Mouse (Mus musculus): ENCODE results near the gene Nploc4. TPM values are rescaled to one million over a fixed set of nuclear protein-coding genes. Genes with fewer than 3 reads are reported as not detected.
"Not testable (repeated sequence)": the region's sequence is repeated elsewhere in the genome, so short reads cannot be mapped to it uniquely, and the experiment has no call there.

Nploc4 gene
- polyA plus RNA-seq, 1 experiment from 2014 or later, result 26.6 TPM

DNA sequence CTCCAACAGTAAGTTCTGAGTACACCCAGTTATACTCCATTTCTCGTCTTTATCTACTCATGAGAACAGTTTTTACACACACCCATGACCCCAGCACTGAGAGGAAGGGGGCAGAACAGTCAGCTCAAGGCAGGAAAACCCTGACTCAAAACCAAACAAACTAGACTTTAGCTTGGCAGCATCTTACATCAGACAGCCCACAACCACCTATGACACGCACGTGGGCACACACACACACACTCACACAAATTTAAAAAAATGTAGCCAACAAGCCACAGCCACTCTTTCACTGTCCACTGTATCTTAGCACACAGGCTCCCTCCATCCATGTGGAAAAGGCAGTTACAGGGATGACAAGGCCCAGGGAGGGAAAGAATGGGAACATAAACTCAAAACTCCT is 10.8 kb downstream of the Nploc4 start:
- Histone ChIP-seq H3K27ac (no peak overlapping the region), H3K27me3 (replicated peaks) (no peaks in the 10 kb centered on the region), H3K4me1 (replicated peaks) (peaks cover 4% of the 10 kb centered on the region; the same call in 1 of the 2 replicates), H3K4me2 (replicated peaks) (no peak overlapping the region), H3K4me3 (replicated peaks) (no peak overlapping the region), H3K9ac (no peak overlapping the region), H3K36me3 (peaks cover 39% of the 10 kb centered on the region), H3K9me3 (no peaks in the 10 kb centered on the region)
- no peak for ATAC-seq
- 91% methylated on average over 3 of the region's 3 CpGs for WGBS

DNA sequence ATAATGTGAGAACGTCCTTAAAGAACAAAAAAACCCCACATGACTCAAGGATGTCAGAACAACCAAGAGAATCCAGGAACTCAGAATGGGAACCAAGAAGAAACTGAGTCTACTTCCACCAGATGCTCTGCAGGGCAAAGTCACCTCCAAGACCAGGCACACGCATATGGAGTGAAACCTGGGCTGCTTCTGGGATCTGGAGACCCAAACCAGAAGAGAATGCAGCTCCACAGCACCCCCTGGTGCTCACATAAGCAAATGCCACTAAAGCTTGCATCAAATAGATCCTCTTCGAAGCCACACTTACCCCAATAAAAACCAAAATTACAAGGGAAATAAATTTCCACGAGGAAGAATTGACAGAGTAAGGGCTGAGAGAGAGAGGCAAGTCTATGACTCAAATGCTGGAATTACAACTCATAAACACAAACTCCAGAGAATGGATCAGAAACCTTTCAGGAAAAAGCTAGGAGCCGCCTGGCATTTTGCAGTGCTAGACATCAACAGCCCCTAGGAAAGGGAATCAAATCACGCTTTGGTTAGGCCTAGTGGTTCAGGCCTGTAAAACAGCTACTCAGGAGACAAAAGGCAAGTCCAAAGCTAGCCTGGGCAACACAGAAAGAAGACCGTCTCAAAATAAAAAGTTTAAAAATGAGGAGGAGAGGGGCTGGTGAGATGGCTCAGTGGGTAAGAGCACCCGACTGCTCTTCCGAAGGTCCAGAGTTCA is 13.8 kb downstream of the Nploc4 start:
- no peak overlapping the region for H3K4me3 ChIP-seq (replicated peaks)
- H3K27ac ChIP-seq, result no peak overlapping the region
- no peaks in the 10 kb centered on the region for H3K9me3 ChIP-seq
- no peaks in the 10 kb centered on the region for H3K27me3 ChIP-seq (replicated peaks)
- peaks cover 4% of the 10 kb centered on the region; the same call in 1 of the 2 replicates for H3K4me1 ChIP-seq (replicated peaks)
- 0 out of 2 replicates have a peak, but pooled peaks have one; percentile 53 for ATAC-seq
- WGBS, result 61% methylated on average over 9 of the region's 9 CpGs
- H3K36me3 ChIP-seq, result peaks cover 47% of the 10 kb centered on the region
- no peak overlapping the region for H3K9ac ChIP-seq
- no peak overlapping the region for H3K4me2 ChIP-seq (replicated peaks)

DNA sequence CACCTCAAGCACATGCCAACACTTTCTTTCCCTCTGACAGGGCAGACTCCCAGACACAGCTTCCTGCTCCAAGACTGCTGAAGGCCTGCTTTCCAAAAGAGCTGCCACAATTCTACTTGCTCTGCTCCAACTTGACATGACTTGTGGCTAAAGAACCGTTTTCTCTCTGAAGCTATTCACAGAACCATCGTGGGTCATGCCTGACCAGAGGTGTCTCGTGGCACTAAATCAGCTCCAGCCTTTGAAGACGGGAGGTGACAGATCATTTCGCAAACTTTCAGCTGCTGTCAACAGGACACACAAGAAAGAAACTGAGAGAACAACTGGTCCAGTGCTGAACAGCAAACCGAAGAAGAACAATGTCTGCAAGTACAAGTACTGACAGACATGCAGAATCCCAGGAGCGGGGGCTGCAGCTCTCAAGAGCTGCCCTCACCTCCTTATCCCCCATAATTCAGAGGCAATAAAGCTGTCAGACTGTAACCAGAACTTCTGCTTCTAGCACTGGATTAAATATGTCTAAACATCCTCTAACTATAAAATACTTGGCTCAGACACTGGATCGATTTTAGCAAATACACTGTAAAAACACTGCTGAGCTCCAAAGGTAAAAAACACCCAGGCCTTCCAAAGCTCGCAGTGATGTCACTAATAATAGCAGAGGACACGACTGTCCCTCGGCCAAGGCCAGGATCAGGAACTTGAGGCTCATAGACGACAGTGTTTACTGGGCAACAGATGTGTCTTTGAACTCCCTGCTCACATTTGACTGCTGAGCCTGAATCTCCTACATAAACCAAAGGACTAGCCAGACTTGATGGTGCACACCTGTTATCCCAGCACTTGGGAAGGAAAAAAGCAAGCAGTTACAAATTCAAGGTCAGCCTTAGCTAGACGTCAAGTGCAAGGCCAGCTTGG is 14.6 kb downstream of the Nploc4 start:
- ATAC-seq, result peak; percentile 55
- no peak overlapping the region for H3K4me2 ChIP-seq (replicated peaks)
- WGBS, result 42% methylated on average over 13 of the region's 13 CpGs

DNA sequence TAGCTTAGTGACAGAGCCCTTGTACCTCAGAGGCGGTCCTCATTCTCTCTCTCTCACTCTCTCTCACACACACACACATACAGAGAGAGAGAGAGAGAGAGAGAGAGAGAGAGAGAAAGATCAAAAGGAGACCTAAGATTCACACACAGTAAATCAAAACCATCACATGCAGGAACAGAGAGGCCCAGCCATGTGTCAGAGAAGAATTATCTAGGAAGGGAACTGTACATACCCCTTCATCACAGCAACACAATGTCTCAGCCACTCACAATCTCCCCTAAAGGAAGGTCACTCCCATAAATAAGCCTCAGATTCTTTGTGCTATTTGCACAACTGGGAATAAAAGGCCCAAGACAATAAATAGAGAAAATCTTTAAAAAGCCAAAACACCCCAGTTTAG is 18.9 kb downstream of the Nploc4 start:
- H3K9ac ChIP-seq, result no peak overlapping the region
- H3K36me3 ChIP-seq, result peaks cover 52% of the 10 kb centered on the region
- H3K4me2 ChIP-seq (replicated peaks), result no peak overlapping the region
- no peaks in the 10 kb centered on the region for H3K27me3 ChIP-seq (replicated peaks)
- ATAC-seq, result no peak
- no peaks in the 10 kb centered on the region for H3K9me3 ChIP-seq
- no peak overlapping the region for H3K27ac ChIP-seq
- peaks cover 4% of the 10 kb centered on the region; the same call in 1 of the 2 replicates for H3K4me1 ChIP-seq (replicated peaks)
- no peak overlapping the region for H3K4me3 ChIP-seq (replicated peaks)
- WGBS, result 100% methylated on average over 1 of the region's 1 CpGs

More for the DNA sequence above, 14.6 kb downstream of the Nploc4 start:
- H3K4me1 ChIP-seq (replicated peaks), result peaks cover 4% of the 10 kb centered on the region; the same call in 1 of the 2 replicates
- H3K27me3 ChIP-seq (replicated peaks), result no peaks in the 10 kb centered on the region
- no peak overlapping the region for H3K4me3 ChIP-seq (replicated peaks)
- no peaks in the 10 kb centered on the region for H3K9me3 ChIP-seq
- H3K36me3 ChIP-seq, result peaks cover 47% of the 10 kb centered on the region
- no peak overlapping the region for H3K27ac ChIP-seq
- no peak overlapping the region for H3K9ac ChIP-seq

DNA sequence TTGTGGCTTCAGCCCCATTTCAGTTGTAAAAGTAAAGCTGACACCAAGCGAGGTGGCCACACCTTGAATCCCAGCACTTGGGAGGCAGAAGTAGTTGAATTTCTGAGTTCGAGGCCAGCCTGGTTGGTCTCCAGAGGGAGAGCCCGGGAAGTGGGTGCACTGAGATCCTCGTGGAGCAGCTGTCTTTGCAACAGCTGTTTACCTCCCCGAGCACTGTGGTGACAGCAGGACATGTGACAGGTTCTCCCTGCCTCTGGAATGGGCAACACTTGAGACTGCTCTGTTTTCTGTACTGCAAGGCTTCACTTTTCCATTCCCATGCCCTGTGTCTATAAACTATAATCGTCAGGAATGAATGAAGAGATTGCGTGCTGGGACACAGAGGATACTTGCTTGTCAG is 19.7 kb downstream of the Nploc4 start:
- Histone ChIP-seq H3K9me3 (no peaks in the 10 kb centered on the region), H3K27ac (no peak overlapping the region), H3K36me3 (peaks cover 57% of the 10 kb centered on the region), H3K4me2 (replicated peaks) (no peak overlapping the region), H3K4me1 (replicated peaks) (peaks cover 4% of the 10 kb centered on the region; the same call in 1 of the 2 replicates), H3K27me3 (replicated peaks) (no peaks in the 10 kb centered on the region), H3K4me3 (replicated peaks) (no peak overlapping the region), H3K9ac (no peak overlapping the region)
- ATAC-seq, result no peak
- 91% methylated on average over 7 of the region's 7 CpGs for WGBS

DNA sequence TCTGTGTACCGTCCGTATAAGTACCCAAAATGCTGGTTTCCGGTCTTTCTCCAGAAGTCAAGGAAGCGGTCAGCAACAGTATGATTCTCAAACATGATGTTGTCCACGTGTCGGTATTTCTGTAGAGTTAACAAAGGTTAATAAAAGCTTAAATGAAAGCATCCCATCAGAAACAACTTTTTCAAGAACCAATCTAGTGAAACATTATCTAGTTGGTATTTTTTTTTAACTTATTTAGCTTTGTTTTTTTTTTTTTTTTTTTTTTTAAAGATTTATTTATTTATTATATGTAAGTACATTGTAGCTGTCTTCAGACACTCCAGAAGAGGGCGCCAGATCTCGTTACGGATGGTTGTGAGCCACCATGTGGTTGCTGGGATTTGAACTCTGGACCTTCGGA is 23.9 kb downstream of the Nploc4 start:
- H3K9me3 ChIP-seq; H3K27ac ChIP-seq; H3K4me1 ChIP-seq (replicated peaks); H3K27me3 ChIP-seq (replicated peaks); ATAC-seq; H3K4me2 ChIP-seq (replicated peaks); H3K9ac ChIP-seq; H3K4me3 ChIP-seq (replicated peaks): not testable (repeated sequence)
- WGBS, result 89% methylated on average over 9 of the region's 10 CpGs
- peaks cover 66% of the 10 kb centered on the region for H3K36me3 ChIP-seq

DNA sequence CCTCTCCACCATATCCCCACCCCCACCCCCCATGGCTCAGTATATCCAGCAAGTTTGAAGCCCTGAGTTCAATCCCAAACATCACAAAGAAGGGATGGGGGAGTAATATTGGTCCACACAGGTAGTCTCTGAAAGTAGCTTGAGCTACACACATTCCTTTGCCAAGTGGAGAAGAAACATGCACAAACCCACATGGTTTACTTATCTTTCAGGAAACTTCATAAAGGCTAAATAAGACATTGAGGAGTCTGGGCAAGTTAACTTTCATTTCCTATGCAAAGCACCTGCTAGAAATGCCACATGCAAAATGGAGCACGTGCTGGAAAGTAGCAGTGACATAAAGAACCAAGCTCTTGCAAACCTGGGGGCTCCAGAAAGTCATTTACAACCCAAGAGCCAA is 31.1 kb downstream of the Nploc4 start:
- Histone ChIP-seq H3K4me2 (replicated peaks) (no peak overlapping the region), H3K27ac (no peak overlapping the region), H3K36me3 (peaks cover 46% of the 10 kb centered on the region), H3K4me1 (replicated peaks) (no peaks in the 10 kb centered on the region), H3K27me3 (replicated peaks) (no peaks in the 10 kb centered on the region), H3K9ac (no peak overlapping the region), H3K4me3 (replicated peaks) (no peak overlapping the region), H3K9me3 (no peaks in the 10 kb centered on the region)
- no peak for ATAC-seq
- WGBS, result 80% methylated on average over 1 of the region's 1 CpGs

DNA sequence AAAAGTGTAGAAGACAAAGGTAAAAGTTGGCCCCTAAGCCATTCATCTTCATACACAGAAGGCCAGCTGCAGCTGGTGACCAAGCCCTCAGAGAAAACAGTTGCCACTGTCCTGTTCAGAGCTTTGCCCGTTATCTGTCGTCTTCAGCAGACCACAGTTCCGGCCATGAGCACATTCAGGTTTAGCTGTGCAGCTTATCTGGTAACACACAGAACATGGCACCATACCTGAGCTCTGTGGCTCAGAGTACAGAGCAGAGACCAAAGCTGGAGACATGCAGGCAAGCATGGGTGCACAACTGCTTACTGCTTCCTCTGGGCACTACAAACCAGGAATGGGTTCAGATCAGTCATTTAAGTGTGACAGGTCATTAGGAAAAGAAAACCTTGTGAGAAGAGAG is 31.6 kb downstream of the Nploc4 start:
- Histone ChIP-seq H3K36me3 (peaks cover 40% of the 10 kb centered on the region), H3K9ac (no peak overlapping the region), H3K4me3 (replicated peaks) (no peak overlapping the region), H3K4me1 (replicated peaks) (no peaks in the 10 kb centered on the region), H3K9me3 (no peaks in the 10 kb centered on the region), H3K27ac (no peak overlapping the region), H3K27me3 (replicated peaks) (no peaks in the 10 kb centered on the region), H3K4me2 (replicated peaks) (no peak overlapping the region)
- no peak for ATAC-seq
- 93% methylated on average over 3 of the region's 3 CpGs for WGBS

DNA sequence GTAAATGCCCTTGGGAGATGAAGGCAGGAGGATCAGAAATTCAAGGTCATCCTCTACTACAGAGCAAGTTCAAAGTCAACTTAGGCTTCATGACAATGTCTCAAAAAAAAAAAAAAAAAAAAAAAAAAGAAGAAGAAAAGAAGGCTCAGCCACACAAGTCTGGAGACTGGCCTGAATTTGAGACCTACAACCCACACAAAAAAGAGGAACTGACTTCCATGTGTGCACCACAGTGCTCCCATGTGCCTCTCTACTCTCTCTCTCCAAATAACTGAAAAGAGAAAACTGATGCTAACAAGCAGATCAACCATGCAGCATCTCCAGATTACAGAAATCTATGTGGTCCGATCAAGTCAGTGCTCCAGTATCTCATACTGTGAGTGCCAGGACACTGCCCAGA is 32.7 kb downstream of the Nploc4 start:
- peaks cover 32% of the 10 kb centered on the region for H3K36me3 ChIP-seq
- 100% methylated on average over 1 of the region's 1 CpGs for WGBS
- H3K4me2 ChIP-seq (replicated peaks), result no peak overlapping the region
- no peak overlapping the region for H3K4me3 ChIP-seq (replicated peaks)
- ATAC-seq, result no peak
- H3K27ac ChIP-seq, result no peak overlapping the region
- H3K27me3 ChIP-seq (replicated peaks), result no peaks in the 10 kb centered on the region
- H3K9me3 ChIP-seq, result no peaks in the 10 kb centered on the region
- H3K4me1 ChIP-seq (replicated peaks), result no peaks in the 10 kb centered on the region
- no peak overlapping the region for H3K9ac ChIP-seq

DNA sequence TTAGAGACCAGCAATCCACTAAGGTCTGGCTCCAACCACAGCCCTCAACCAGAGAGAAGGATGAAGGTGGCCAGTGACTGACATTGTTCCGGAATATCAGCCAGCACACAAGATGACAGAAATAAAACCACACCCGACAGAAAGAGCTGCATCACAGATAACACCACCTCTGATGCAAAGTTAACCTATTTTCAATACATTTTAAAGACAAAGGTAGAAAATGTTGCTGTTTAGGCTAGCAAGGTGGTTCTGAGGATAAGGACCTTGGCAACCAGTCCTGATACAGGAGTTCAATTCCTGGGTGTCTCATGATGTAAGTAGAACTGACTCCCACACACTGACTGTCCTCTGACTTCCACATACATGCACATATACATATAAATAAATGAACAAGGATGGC is 38.2 kb downstream of the Nploc4 start:
- no peaks in the 10 kb centered on the region for H3K9me3 ChIP-seq
- no peak for ATAC-seq
- no peak overlapping the region for H3K4me3 ChIP-seq (replicated peaks)
- no peaks in the 10 kb centered on the region for H3K27me3 ChIP-seq (replicated peaks)
- H3K4me2 ChIP-seq (replicated peaks), result no peak overlapping the region
- peaks cover 3% of the 10 kb centered on the region for H3K36me3 ChIP-seq
- 92% methylated on average over 2 of the region's 2 CpGs for WGBS
- no peak overlapping the region for H3K27ac ChIP-seq
- H3K4me1 ChIP-seq (replicated peaks), result no peaks in the 10 kb centered on the region
- H3K9ac ChIP-seq, result no peak overlapping the region

DNA sequence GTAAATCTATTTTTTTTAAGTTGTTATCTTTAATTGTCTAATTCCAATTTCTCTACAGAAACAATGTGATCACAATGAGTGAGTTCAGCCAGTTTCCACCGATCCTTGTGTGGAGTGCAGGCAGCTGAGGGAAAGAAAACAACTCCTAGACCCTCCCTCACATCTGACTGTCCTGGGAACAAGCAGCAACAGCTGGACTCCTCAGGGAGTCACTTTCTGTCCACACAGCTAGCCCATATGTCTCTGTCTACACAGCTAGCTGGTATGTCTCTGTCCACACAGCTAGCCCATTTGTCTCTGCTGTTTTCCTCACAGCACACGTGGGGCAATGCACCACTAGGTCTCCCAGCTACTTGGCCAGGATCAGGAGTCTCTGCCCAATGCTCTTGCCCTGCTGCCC is 39.9 kb downstream of the Nploc4 start:
- Histone ChIP-seq H3K4me1 (replicated peaks) (no peaks in the 10 kb centered on the region), H3K9ac (no peak overlapping the region), H3K9me3 (no peaks in the 10 kb centered on the region), H3K4me3 (replicated peaks) (no peak overlapping the region), H3K36me3 (peaks cover 7% of the 10 kb centered on the region), H3K27ac (no peak overlapping the region), H3K4me2 (replicated peaks) (no peak overlapping the region), H3K27me3 (replicated peaks) (no peaks in the 10 kb centered on the region)
- ATAC-seq, result no peak
- 78% methylated on average over 2 of the region's 2 CpGs for WGBS

DNA sequence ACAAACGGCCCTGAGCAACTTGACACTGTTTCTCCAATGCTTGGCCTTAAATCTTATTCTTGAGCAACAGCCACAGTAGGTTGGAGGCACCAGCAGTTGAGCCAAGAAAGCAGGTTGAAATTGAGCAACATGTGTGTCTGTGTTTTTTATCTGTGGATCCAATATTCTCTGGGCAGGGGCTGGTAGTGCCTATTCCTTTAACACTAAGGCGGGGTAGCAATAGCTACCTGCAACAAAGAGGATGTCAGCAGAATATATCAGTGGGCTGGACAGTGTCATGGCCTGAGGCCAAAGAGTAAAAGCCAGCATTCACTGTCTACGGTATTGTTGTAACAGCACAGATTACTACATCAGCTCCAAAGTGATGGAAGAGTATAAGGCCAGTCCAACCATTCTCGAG is 41.8 kb downstream of the Nploc4 start:
- H3K4me1 ChIP-seq (replicated peaks), result no peaks in the 10 kb centered on the region
- WGBS, result 83% methylated on average over 4 of the region's 4 CpGs
- no peak overlapping the region for H3K4me3 ChIP-seq (replicated peaks)
- H3K36me3 ChIP-seq, result peaks cover 7% of the 10 kb centered on the region
- H3K27me3 ChIP-seq (replicated peaks), result no peaks in the 10 kb centered on the region
- no peaks in the 10 kb centered on the region for H3K9me3 ChIP-seq
- no peak for ATAC-seq
- no peak overlapping the region for H3K9ac ChIP-seq
- no peak overlapping the region for H3K4me2 ChIP-seq (replicated peaks)
- no peak overlapping the region for H3K27ac ChIP-seq
